Mouse (Mus musculus) forebrain, embryonic 14.5 days (tissue): ENCODE measurements around the gene Mef2c. TPM values are rescaled to one million over a fixed set of nuclear protein-coding genes. Genes with fewer than 3 reads are reported as not detected.

Source experiments
- ATAC-seq: fragments of 200-750 bp; cut with Nextera tagmentation; 2 replicates; pipeline ENCODE4 v1.8.0; 2017; ENCODE audit warnings: mild to moderate bottlenecking, moderate library complexity
- DNase-seq: peaks from one replicate; pipeline ENCODE4 v3.0.0-alpha.2; 2015; ENCODE audit warnings: low spot score
- H3K27ac ChIP-seq: fragments of 300-500 bp; sonication (generic); 2 replicates; pipeline ENCODE4 v1.5.1; 2014; ENCODE audit warnings: low read depth, mild to moderate bottlenecking, control low read depth, low read length, moderate library complexity
- H3K27me3 ChIP-seq: fragments of 300-500 bp; sonication (generic); replicated peaks from 2 replicates; pipeline ENCODE4 v1.6.1; 2014; ENCODE audit warnings: low read length, control low read depth, mixed read lengths; ENCODE audit not compliant: control insufficient read depth, insufficient read depth
- H3K36me3 ChIP-seq: fragments of 300-500 bp; sonication (generic); 2 replicates; pipeline ENCODE4 v1.6.1; 2014; ENCODE audit warnings: low read length, control low read depth; ENCODE audit not compliant: control insufficient read depth, insufficient read depth
- H3K4me1 ChIP-seq: fragments of 300-500 bp; sonication (generic); 2 replicates; pipeline ENCODE4 v1.6.1; 2014; ENCODE audit warnings: antibody characterized with exemption, low read length, control low read depth; ENCODE audit not compliant: control insufficient read depth, insufficient read depth
- H3K4me2 ChIP-seq: fragments of 300-500 bp; sonication (generic); 2 replicates; pipeline ENCODE4 v1.6.1; 2014; ENCODE audit warnings: mild to moderate bottlenecking, control low read depth, low read length
- H3K4me3 ChIP-seq: fragments of 300-500 bp; sonication (generic); 2 replicates; pipeline ENCODE4 v1.5.1; 2014; ENCODE audit warnings: low read depth, low read length, control low read depth
- H3K9ac ChIP-seq: fragments of 300-500 bp; sonication (generic); 2 replicates; pipeline ENCODE4 v1.6.1; 2014; ENCODE audit warnings: mild to moderate bottlenecking, low read length, control low read depth, moderate library complexity
- H3K9me3 ChIP-seq: fragments of 300-500 bp; sonication (generic); replicated peaks from 2 replicates; pipeline ENCODE4 v1.6.1; 2016; ENCODE audit warnings: low read length, control low read depth, mixed read lengths; ENCODE audit not compliant: control insufficient read depth
- WGBS: fragments of 180-500 bp; shearing (Covaris S2); extraction: QIAGEN DNeasy Blood & Tissue Kit; methylation state at CpG from one replicate; pipeline ENCODE4 v1.1.7; 2014; 5-methylcytosine and 5-hydroxymethylcytosine counted together
- polyA plus RNA-seq: library from polyadenylated mRNA; unstranded; fragments of >200 nt; fragmentation: Nextera tagmentation; extraction: Ambion mirVana; gene quantifications from 2 replicates; pipeline ENCODE4 v1.2.1, GENCODE M21; 2014

The Mef2c gene
- polyA plus RNA-seq, 1 experiment from 2014 or later: 99.4 TPM

DNA sequence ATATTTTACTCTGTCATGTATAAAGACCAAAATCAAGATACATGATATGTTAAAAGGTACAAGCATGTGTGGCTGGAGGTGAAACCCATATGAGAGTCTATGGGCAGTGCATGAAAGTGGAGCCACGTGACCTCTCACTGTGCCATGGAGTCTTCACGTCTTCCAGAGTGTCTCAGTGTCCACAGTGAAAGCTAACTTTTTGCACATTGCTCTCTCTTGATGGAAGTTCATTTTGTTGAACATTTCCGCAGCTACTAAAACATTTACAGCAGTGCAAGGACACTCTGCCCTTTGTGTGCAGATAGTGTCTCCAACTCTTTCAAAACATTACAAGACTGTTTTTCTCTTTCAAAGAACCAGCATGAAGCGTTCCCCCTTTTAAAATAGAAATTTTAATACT lies 123.6 kb downstream of the Mef2c start:
- Histone ChIP-seq H3K4me1 (no peaks in the 10 kb centered on the region), H3K4me2 (no peak overlapping the region), H3K9ac (no peak overlapping the region), H3K27ac (no peak overlapping the region), H3K4me3 (no peak overlapping the region), H3K9me3 (no peaks in the 10 kb centered on the region), H3K36me3 (no peaks in the 10 kb centered on the region), H3K27me3 (no peaks in the 10 kb centered on the region)
- ATAC-seq (no peak), DNase-seq (no peak)
- WGBS: 94% methylated on average over 4 of the region's 4 CpGs

DNA sequence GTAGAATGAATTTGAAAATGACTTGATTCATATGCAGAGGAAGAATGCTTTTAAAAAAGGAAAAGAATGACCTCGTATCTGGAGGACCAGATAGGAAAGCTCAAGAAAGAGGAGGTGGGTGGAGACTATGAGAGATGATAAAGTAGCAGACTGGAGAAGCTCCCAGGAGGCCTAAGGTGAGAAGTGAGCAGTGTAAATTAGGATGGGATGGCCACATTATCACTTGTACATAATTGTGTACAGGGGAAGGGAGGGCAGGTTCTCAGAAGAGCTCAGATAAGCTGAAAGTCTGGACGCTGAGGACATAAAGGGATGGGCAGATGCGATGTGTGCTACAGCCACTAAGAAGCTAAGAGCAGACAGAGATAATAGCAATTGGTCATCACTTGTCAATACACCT lies 124.3 kb downstream of the Mef2c start:
- H3K4me1 ChIP-seq: no peaks in the 10 kb centered on the region
- no peaks in the 10 kb centered on the region for H3K36me3 ChIP-seq
- H3K9ac ChIP-seq: no peak overlapping the region
- no peak overlapping the region for H3K27ac ChIP-seq
- WGBS: 86% methylated on average over 3 of the region's 3 CpGs
- DNase-seq (no peak), ATAC-seq (no peak)
- H3K4me3 ChIP-seq: no peak overlapping the region
- H3K27me3 ChIP-seq: no peaks in the 10 kb centered on the region
- no peaks in the 10 kb centered on the region for H3K9me3 ChIP-seq
- no peak overlapping the region for H3K4me2 ChIP-seq

GRCm38 (mm10) chr13:83633155-83633554 lies 129.3 kb downstream of the Mef2c start:
- no peaks in the 10 kb centered on the region for H3K9me3 ChIP-seq
- ATAC-seq (no peak), DNase-seq (no peak)
- H3K4me3 ChIP-seq: no peak overlapping the region
- H3K27ac ChIP-seq: no peak overlapping the region
- no peaks in the 10 kb centered on the region for H3K27me3 ChIP-seq
- H3K4me1 ChIP-seq: no peaks in the 10 kb centered on the region
- 89% methylated on average over 5 of the region's 5 CpGs for WGBS
- H3K4me2 ChIP-seq: no peak overlapping the region
- H3K36me3 ChIP-seq: no peaks in the 10 kb centered on the region
- H3K9ac ChIP-seq: no peak overlapping the region

GRCm38 (mm10) chr13:83635218-83635617 lies 131.4 kb downstream of the Mef2c start:
- H3K4me3 ChIP-seq: no peak overlapping the region
- H3K27me3 ChIP-seq: no peaks in the 10 kb centered on the region
- no peak overlapping the region for H3K27ac ChIP-seq
- no peak overlapping the region for H3K9ac ChIP-seq
- H3K4me2 ChIP-seq: no peak overlapping the region
- ATAC-seq: no peak
- no peak for DNase-seq
- 54% methylated on average over 7 of the region's 7 CpGs for WGBS
- no peaks in the 10 kb centered on the region for H3K36me3 ChIP-seq
- no peaks in the 10 kb centered on the region for H3K9me3 ChIP-seq
- no peaks in the 10 kb centered on the region for H3K4me1 ChIP-seq

GRCm38 (mm10) chr13:83637666-83638065 lies 133.8 kb downstream of the Mef2c start:
- 94% methylated on average over 3 of the region's 3 CpGs for WGBS
- no peak for ATAC-seq

GRCm38 (mm10) chr13:83638735-83639134 lies 134.9 kb downstream of the Mef2c start:
- H3K4me3 ChIP-seq: no peak overlapping the region
- H3K4me1 ChIP-seq: no peaks in the 10 kb centered on the region
- 89% methylated on average over 3 of the region's 3 CpGs for whole genome bisulfite sequencing

More at GRCm38 (mm10) chr13:83637666-83638065, 133.8 kb downstream of the Mef2c start:
- Histone ChIP-seq H3K4me2 (no peak overlapping the region), H3K27me3 (no peaks in the 10 kb centered on the region), H3K4me1 (no peaks in the 10 kb centered on the region), H3K4me3 (no peak overlapping the region), H3K36me3 (no peaks in the 10 kb centered on the region), H3K9me3 (no peaks in the 10 kb centered on the region), H3K9ac (no peak overlapping the region), H3K27ac (no peak overlapping the region)
- no peak for DNase-seq

GRCm38 (mm10) chr13:83649051-83649450 lies 145.2 kb downstream of the Mef2c start:
- H3K36me3 ChIP-seq: no peaks in the 10 kb centered on the region
- ATAC-seq (no peak), DNase-seq (no peak)
- H3K9me3 ChIP-seq: no peaks in the 10 kb centered on the region
- H3K4me2 ChIP-seq: no peak overlapping the region
- 90% methylated on average over 3 of the region's 3 CpGs for WGBS
- no peak overlapping the region for H3K27ac ChIP-seq
- no peak overlapping the region for H3K9ac ChIP-seq
- H3K4me3 ChIP-seq: no peak overlapping the region
- H3K27me3 ChIP-seq: no peaks in the 10 kb centered on the region
- no peaks in the 10 kb centered on the region for H3K4me1 ChIP-seq

More at GRCm38 (mm10) chr13:83638735-83639134, 134.9 kb downstream of the Mef2c start:
- Histone ChIP-seq H3K27ac (no peak overlapping the region), H3K27me3 (no peaks in the 10 kb centered on the region), H3K4me2 (no peak overlapping the region), H3K9ac (no peak overlapping the region), H3K36me3 (no peaks in the 10 kb centered on the region), H3K9me3 (no peaks in the 10 kb centered on the region)
- DNase-seq (no peak), ATAC-seq (no peak)

GRCm38 (mm10) chr13:83649795-83650476 lies 146.1 kb downstream of the Mef2c start:
- H3K27ac ChIP-seq: no peak overlapping the region
- no peak for DNase-seq
- ATAC-seq: no peak

GRCm38 (mm10) chr13:83650807-83651206 lies 147.0 kb downstream of the Mef2c start:
- Histone ChIP-seq H3K9me3 (no peaks in the 10 kb centered on the region), H3K36me3 (no peaks in the 10 kb centered on the region), H3K9ac (no peak overlapping the region), H3K4me3 (no peak overlapping the region), H3K27ac (no peak overlapping the region), H3K27me3 (no peaks in the 10 kb centered on the region), H3K4me2 (no peak overlapping the region), H3K4me1 (peaks cover 5% of the 10 kb centered on the region)
- ATAC-seq (no peak), DNase-seq (no peak)
- 85% methylated on average over 3 of the region's 3 CpGs for WGBS

More at GRCm38 (mm10) chr13:83649795-83650476, 146.1 kb downstream of the Mef2c start:
- Histone ChIP-seq H3K4me1 (0 out of 2 replicates have a peak, but pooled peaks cover 2% of the 10 kb centered on the region), H3K9ac (no peak overlapping the region), H3K4me3 (no peak overlapping the region), H3K27me3 (no peaks in the 10 kb centered on the region), H3K9me3 (no peaks in the 10 kb centered on the region), H3K36me3 (no peaks in the 10 kb centered on the region), H3K4me2 (no peak overlapping the region)
- WGBS: 86% methylated on average over 12 of the region's 12 CpGs
